ENCODE assay signal across 31 mouse cellular contexts in genomic region chr15:80188927-80189326, GRCm38 (mm10). TPM values are rescaled to one million over a fixed set of nuclear protein-coding genes. Genes with fewer than 3 reads are reported as not detected.
DNase-seq lines count a peak whose midpoint lies in the region; ATAC-seq and TF ChIP-seq lines count a peak whose summit lies in the region.
"Had no signal": no experiment of that assay in that cellular context is flagged by ENCODE, and none has a peak within 500 bp of the region (broad histone marks: within the 10 kb centered on the region; RNA-seq: fewer than 3 reads in every experiment).

No protein-coding gene starts in this region.

- no peak overlapping the region for H3K4me3 ChIP-seq in intestine, embryonic 15.5 days (replicated peaks)
- H3K4me3 ChIP-seq in intestine, postnatal 0 days (ENCODE audit: low read depth, low read length), result no peak overlapping the region
- no peak overlapping the region for H3K4me3 ChIP-seq in kidney, embryonic 16.5 days (ENCODE audit: low read length)
- 0 out of 2 replicates have a peak overlapping the region, but pooled peaks have one; percentile 44 for H3K4me3 ChIP-seq in small intestine, adult 2 months (ENCODE audit: low read depth, low read length)
- H3K4me3 ChIP-seq: embryonic facial prominence, embryonic 13.5 days; erythroblast, embryonic 14.5 days; forebrain, embryonic 12.5 days; heart, embryonic 10.5 days; limb, embryonic 15.5 days; midbrain, embryonic 12.5 days had no signal

- no peak for ATAC-seq in intestine, embryonic 15.5 days
- ATAC-seq in intestine, postnatal 0 days, result peak; percentile 29
- ATAC-seq in kidney, embryonic 16.5 days (ENCODE audit: low FRiP score, low TSS enrichment), result no peak
- ATAC-seq: hindbrain, embryonic 16.5 days; Patski had no signal

- 61% methylated on average over 5 of the region's 5 CpGs for WGBS in intestine, embryonic 15.5 days
- WGBS in intestine, postnatal 0 days, result 42% methylated on average over 5 of the region's 5 CpGs
- WGBS in kidney, embryonic 16.5 days, result 69% methylated on average over 5 of the region's 5 CpGs
- 38% methylated on average over 5 of the region's 5 CpGs for WGBS in small intestine, adult 2 months

- H3K9ac ChIP-seq in intestine, embryonic 15.5 days, result no peak overlapping the region
- no peak overlapping the region for H3K9ac ChIP-seq in intestine, postnatal 0 days (ENCODE audit: low read depth, low read length)
- no peak overlapping the region for H3K9ac ChIP-seq in kidney, embryonic 16.5 days (replicated peaks; ENCODE audit: low read length)
- H3K9ac ChIP-seq: embryonic facial prominence, embryonic 13.5 days; forebrain, embryonic 12.5 days; limb, embryonic 15.5 days; liver, embryonic 14.5 days; midbrain, embryonic 12.5 days had no signal

- H3K27ac ChIP-seq in intestine, embryonic 15.5 days, result peak overlapping the region; percentile 72; the same call in 1 of the 2 replicates
- H3K27ac ChIP-seq in intestine, postnatal 0 days (ENCODE audit: low read depth, low read length), result peak overlapping the region; percentile 87
- peak overlapping the region; percentile 26; the same call in 1 of the 2 replicates for H3K27ac ChIP-seq in kidney, embryonic 16.5 days (ENCODE audit: low read length)
- H3K27ac ChIP-seq in small intestine, adult 2 months (ENCODE audit: insufficient read depth, low read depth, low read length), result peak overlapping the region; percentile 99
- H3K27ac ChIP-seq: embryonic facial prominence, embryonic 13.5 days; forebrain, embryonic 12.5 days; heart, embryonic 10.5 days; limb, embryonic 15.5 days; liver, embryonic 14.5 days; midbrain, embryonic 12.5 days had no signal

- TF ChIP-seq POLR2A in small intestine, adult 2 months (IDR thresholded peaks at IDR 0.05; ENCODE audit: low read depth, low read length), result peak; percentile 58; the same call in 1 of the 2 replicates

- peak; percentile 33 for TF ChIP-seq CTCF in intestine, postnatal 0 days (IDR thresholded peaks at IDR 0.05; ENCODE audit: low read depth)
- no peak for TF ChIP-seq CTCF in small intestine, adult 2 months (IDR thresholded peaks at IDR 0.05; ENCODE audit: extremely low read depth, insufficient read length, insufficient replicate concordance, low read depth, low read length)

- H3K4me2 ChIP-seq in intestine, embryonic 15.5 days (replicated peaks), result no peak overlapping the region
- peak overlapping the region; percentile 69 for H3K4me2 ChIP-seq in intestine, postnatal 0 days (replicated peaks; ENCODE audit: low read depth)
- no peak overlapping the region for H3K4me2 ChIP-seq in kidney, embryonic 16.5 days (replicated peaks; ENCODE audit: low read depth, low read length)
- H3K4me2 ChIP-seq: embryonic facial prominence, embryonic 13.5 days; forebrain, embryonic 12.5 days; limb, embryonic 15.5 days; midbrain, embryonic 12.5 days had no signal

- no peak for DNase-seq in T-cell, adult 2 months (ENCODE audit: low spot score)
- DNase-seq in adrenal gland, postnatal 14 days, result no peak
- no peak for DNase-seq in natural killer cell, adult 2 months (ENCODE audit: low spot score in 2 of 2)
- DNase-seq: adrenal gland, adult 2 months; B cell, adult 2 months; cerebellum, adult 8-10 months; cerebellum, postnatal 36 days; embryo, embryonic 11 days; left cerebral cortex, postnatal 4 days; thymus, adult 18-20 months; thymus, postnatal 4 days had no signal

- H3K36me3 ChIP-seq in intestine, embryonic 15.5 days, result no peaks in the 10 kb centered on the region
- H3K36me3 ChIP-seq in intestine, postnatal 0 days (ENCODE audit: control insufficient read depth, insufficient read depth), result no peaks in the 10 kb centered on the region
- H3K36me3 ChIP-seq in kidney, embryonic 16.5 days (ENCODE audit: insufficient read depth, low read length), result no peaks in the 10 kb centered on the region
- no peaks in the 10 kb centered on the region for H3K36me3 ChIP-seq in small intestine, adult 2 months (ENCODE audit: control insufficient read depth, insufficient read depth, low read length)
- H3K36me3 ChIP-seq: forebrain, embryonic 12.5 days; G1E; heart, embryonic 10.5 days; midbrain, embryonic 12.5 days had no signal

- no peaks in the 10 kb centered on the region for H3K9me3 ChIP-seq in intestine, embryonic 15.5 days
- H3K9me3 ChIP-seq in intestine, postnatal 0 days (ENCODE audit: control insufficient read depth), result no peaks in the 10 kb centered on the region
- no peaks in the 10 kb centered on the region for H3K9me3 ChIP-seq in kidney, embryonic 16.5 days (ENCODE audit: low read length)
- H3K9me3 ChIP-seq: embryonic facial prominence, embryonic 13.5 days; forebrain, embryonic 12.5 days; G1E; heart, embryonic 10.5 days; limb, embryonic 15.5 days; midbrain, embryonic 12.5 days had no signal

- H3K27me3 ChIP-seq in intestine, embryonic 15.5 days (replicated peaks), result no peaks in the 10 kb centered on the region
- no peaks in the 10 kb centered on the region for H3K27me3 ChIP-seq in intestine, postnatal 0 days (replicated peaks; ENCODE audit: control insufficient read depth, insufficient read depth, low read length)
- H3K27me3 ChIP-seq in kidney, embryonic 16.5 days (ENCODE audit: insufficient read depth, low read length), result no peaks in the 10 kb centered on the region
- H3K27me3 ChIP-seq in small intestine, adult 2 months (ENCODE audit: control insufficient read depth, insufficient read depth, low read length), result no peaks in the 10 kb centered on the region
- H3K27me3 ChIP-seq: embryonic facial prominence, embryonic 13.5 days; forebrain, embryonic 12.5 days; limb, embryonic 15.5 days; midbrain, embryonic 12.5 days; Patski had no signal

- H3K4me1 ChIP-seq in intestine, embryonic 15.5 days (replicated peaks), result peaks cover 41% of the 10 kb centered on the region
- H3K4me1 ChIP-seq in intestine, postnatal 0 days (replicated peaks; ENCODE audit: control insufficient read depth, insufficient read depth, low read length), result peaks cover 18% of the 10 kb centered on the region
- peaks cover 16% of the 10 kb centered on the region for H3K4me1 ChIP-seq in kidney, embryonic 16.5 days (ENCODE audit: insufficient read depth, low read length)
- H3K4me1 ChIP-seq in small intestine, adult 2 months (ENCODE audit: control insufficient read depth, insufficient read depth, insufficient read length, low read length), result peaks cover 43% of the 10 kb centered on the region

RNA-seq across cellular contexts. Expression of gene Mgat3, which starts 15.4 kb away (rescaled TPM):
- 12.1 and 13.6 TPM in 2 replicates for polyA plus RNA-seq in intestine, embryonic 15.5 days (2015; fragmentation: Nextera tagmentation; extraction: Ambion mirVana)
- polyA plus RNA-seq in intestine, postnatal 0 days (2015; fragmentation: Nextera tagmentation; extraction: Ambion mirVana), result 12.2 and 13.1 TPM in 2 replicates
- polyA plus RNA-seq in kidney, embryonic 16.5 days (2015; fragmentation: Nextera tagmentation; extraction: Ambion mirVana), result 9.4 and 9.5 TPM in 2 replicates
- 28.4 and 62.6 TPM in 2 replicates for polyA plus RNA-seq in small intestine, adult 2 months (2012; rRNA removed)
- 6.6 and 7.6 TPM in 2 replicates for total RNA-seq in adrenal gland, postnatal 14 days (2021)
- total RNA-seq: G1E; hematopoietic stem cell, adult 5-6 weeks; monocyte, adult 5-6 weeks had no signal
- polyA plus RNA-seq: erythroblast, embryonic 14.5 days; G1E had no signal

RNA-seq across cellular contexts. Expression of gene Mief1, which starts 44.9 kb away (rescaled TPM):
- polyA plus RNA-seq in intestine, embryonic 15.5 days (2015; fragmentation: Nextera tagmentation; extraction: Ambion mirVana), result 29.7 and 33.1 TPM in 2 replicates
- polyA plus RNA-seq in intestine, postnatal 0 days (2015; fragmentation: Nextera tagmentation; extraction: Ambion mirVana), result 12.0 and 14.2 TPM in 2 replicates
- 36.3 and 38.1 TPM in 2 replicates for polyA plus RNA-seq in kidney, embryonic 16.5 days (2015; fragmentation: Nextera tagmentation; extraction: Ambion mirVana)
- 9.4 and 16.7 TPM in 2 replicates for polyA plus RNA-seq in small intestine, adult 2 months (2012; rRNA removed)
- total RNA-seq in adrenal gland, postnatal 14 days (2021), result 42.3 and 48.6 TPM in 2 replicates

RNA-seq across cellular contexts. Expression of gene AC140267.1, which starts 46.7 kb away (rescaled TPM):
- not detected in 2 replicates for polyA plus RNA-seq in intestine, embryonic 15.5 days (2015; fragmentation: Nextera tagmentation; extraction: Ambion mirVana)
- not detected in 2 replicates for polyA plus RNA-seq in intestine, postnatal 0 days (2015; fragmentation: Nextera tagmentation; extraction: Ambion mirVana)
- polyA plus RNA-seq in kidney, embryonic 16.5 days (2015; fragmentation: Nextera tagmentation; extraction: Ambion mirVana), result 3.3 TPM in 1 of 2 replicates, not detected in the other
- polyA plus RNA-seq in small intestine, adult 2 months (2012; rRNA removed), result not detected in 2 replicates
- 7.2 and 15.4 TPM in 2 replicates for total RNA-seq in adrenal gland, postnatal 14 days (2021)
- total RNA-seq: CH12.LX; hematopoietic stem cell, adult 5-6 weeks; monocyte, adult 5-6 weeks had no signal
- polyA plus RNA-seq: adrenal gland, adult 2 months; embryonic facial prominence, embryonic 13.5 days; erythroblast, embryonic 14.5 days; forebrain, embryonic 12.5 days; G1E; gonadal fat pad, adult 2 months; hindbrain, embryonic 16.5 days; limb, embryonic 15.5 days; liver, embryonic 14.5 days; lung, embryonic 16.5 days; neural tube, embryonic 11.5 days; Patski had no signal

RNA-seq across cellular contexts. Expression of gene Tab1, which starts 56.0 kb away (rescaled TPM):
- 28.5 and 29.0 TPM in 2 replicates for polyA plus RNA-seq in intestine, embryonic 15.5 days (2015; fragmentation: Nextera tagmentation; extraction: Ambion mirVana)
- polyA plus RNA-seq in intestine, postnatal 0 days (2015; fragmentation: Nextera tagmentation; extraction: Ambion mirVana), result 12.6 and 13.6 TPM in 2 replicates
- polyA plus RNA-seq in kidney, embryonic 16.5 days (2015; fragmentation: Nextera tagmentation; extraction: Ambion mirVana), result 44.1 and 44.7 TPM in 2 replicates
- 14.7 and 28.6 TPM in 2 replicates for polyA plus RNA-seq in small intestine, adult 2 months (2012; rRNA removed)
- 14.6 and 23.0 TPM in 2 replicates for total RNA-seq in adrenal gland, postnatal 14 days (2021)

Comparison
In these comparisons a context has a peak if more than half of its experiments do, and no peak if none do; other contexts are left out.
1. H3K27ac ChIP-seq: peak in every context shown above with its lines; median percentile 99 in small intestine, adult 2 months; 87 in intestine, postnatal 0 days; 72 in intestine, embryonic 15.5 days; 26 in kidney, embryonic 16.5 days.